Mouse (Mus musculus): ENCODE measurements around the gene Cdk11b. TPM values are rescaled to one million over a fixed set of nuclear protein-coding genes. Genes with fewer than 3 reads are reported as not detected.
"Not testable (repeated sequence)": the region's sequence is repeated elsewhere in the genome, so short reads cannot be mapped to it uniquely, and the experiment has no call there.

Cdk11b gene
- total RNA-seq, 2 experiments from 2014 or later = 41.1 to 47.3 TPM

DNA sequence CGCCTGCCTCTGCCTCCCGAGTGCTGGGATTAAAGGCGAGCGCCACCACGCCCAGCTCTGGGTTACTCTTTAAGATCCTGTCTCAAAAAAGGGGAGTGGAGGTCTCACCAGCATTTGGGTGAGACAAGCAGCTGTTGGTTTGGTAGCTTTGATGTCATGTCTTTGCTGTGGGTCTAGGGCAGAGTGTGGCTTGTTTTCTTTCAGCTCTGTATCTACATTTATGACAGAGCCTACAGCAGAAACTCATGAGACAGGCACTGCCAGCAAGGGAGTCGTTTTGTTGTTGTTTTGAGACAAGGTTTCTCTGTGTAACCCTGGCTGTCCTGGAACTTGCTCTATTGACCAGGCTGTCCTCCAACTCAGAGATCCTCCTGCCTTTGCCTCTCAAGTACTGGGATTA, 20.9 kb upstream of the Cdk11b start:
- no peak for DNase-seq (ENCODE audit: extremely low spot score in 1 of 2, low spot score in 1 of 2)

GRCm38 (mm10) chr4:155605132-155605531, 19.5 kb upstream of the Cdk11b start:
- no peak for DNase-seq (ENCODE audit: extremely low spot score in 1 of 2, low spot score in 1 of 2)

GRCm38 (mm10) chr4:155606825-155607224, 17.8 kb upstream of the Cdk11b start:
- DNase-seq (ENCODE audit: extremely low spot score in 1 of 2, low spot score in 1 of 2) = no peak

GRCm38 (mm10) chr4:155611860-155612259, 12.8 kb upstream of the Cdk11b start:
- DNase-seq (ENCODE audit: extremely low spot score in 1 of 2, low spot score in 1 of 2) = no peak

DNA sequence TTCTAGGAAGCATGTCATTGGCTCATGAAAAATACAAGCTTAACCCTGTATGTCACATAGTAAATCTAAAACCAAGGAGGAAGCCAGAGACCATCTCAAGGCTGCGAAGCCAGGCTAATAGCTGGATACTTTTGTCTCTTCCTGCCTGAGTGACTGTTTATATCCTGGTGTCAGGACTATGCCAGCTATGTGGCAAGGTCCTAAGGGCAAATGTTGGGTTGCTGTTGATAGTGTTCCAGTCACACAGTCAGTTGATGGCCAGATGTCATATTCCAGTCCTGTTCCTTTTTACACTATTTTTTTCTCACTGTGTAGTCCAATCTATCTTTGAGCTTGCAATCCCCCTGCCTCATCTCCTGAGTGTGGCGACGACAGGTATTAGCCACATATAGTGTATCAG, 11.4 kb upstream of the Cdk11b start:
- DNase-seq (ENCODE audit: extremely low spot score in 1 of 2, low spot score in 1 of 2) = no peak

GRCm38 (mm10) chr4:155618321-155618720, 6.3 kb upstream of the Cdk11b start:
- DNase-seq (ENCODE audit: extremely low spot score in 1 of 2, low spot score in 1 of 2) = no peak

GRCm38 (mm10) chr4:155630267-155630666, 5.6 kb downstream of the Cdk11b start:
- DNase-seq (ENCODE audit: extremely low spot score in 1 of 2, low spot score in 1 of 2) = no peak

GRCm38 (mm10) chr4:155635766-155636499, 11.3 kb downstream of the Cdk11b start:
- no peak for DNase-seq (ENCODE audit: extremely low spot score in 1 of 2, low spot score in 1 of 2)

DNA sequence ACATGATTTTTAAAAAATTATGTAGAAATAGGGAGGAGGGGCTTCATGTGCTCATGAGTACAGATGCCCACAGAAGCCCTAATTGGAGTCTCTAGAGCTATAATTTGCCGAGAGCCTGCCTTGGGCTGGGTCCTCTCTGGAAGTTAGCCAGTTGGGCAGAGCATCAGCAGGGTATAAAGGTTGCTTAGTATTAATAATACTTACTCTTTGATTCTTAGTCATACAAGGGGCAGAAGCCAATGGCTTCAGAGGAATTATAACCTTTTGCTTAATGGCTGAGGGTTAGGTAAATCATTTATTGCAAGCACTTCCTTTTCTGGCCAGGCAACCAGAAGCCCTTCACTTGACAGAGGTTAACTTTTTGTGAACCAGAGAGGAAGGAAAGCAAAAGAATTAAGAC, 18.9 kb downstream of the Cdk11b start:
- no peak for DNase-seq (ENCODE audit: extremely low spot score in 1 of 2, low spot score in 1 of 2)

- DNase-seq (ENCODE audit: extremely low spot score in 1 of 2, low spot score in 1 of 2) = not testable (repeated sequence)
These were observed 20.7 kb downstream of the Cdk11b start, which contains the start of gene Gm10563 for GRCm38 (mm10) chr4:155645308-155645707. Gene Gm10563 (minus strand): TSS chr4:155645408.

GRCm38 (mm10) chr4:155645721-155646120, 21.1 kb downstream of the Cdk11b start:
- DNase-seq (ENCODE audit: extremely low spot score in 1 of 2, low spot score in 1 of 2) = no peak

DNA sequence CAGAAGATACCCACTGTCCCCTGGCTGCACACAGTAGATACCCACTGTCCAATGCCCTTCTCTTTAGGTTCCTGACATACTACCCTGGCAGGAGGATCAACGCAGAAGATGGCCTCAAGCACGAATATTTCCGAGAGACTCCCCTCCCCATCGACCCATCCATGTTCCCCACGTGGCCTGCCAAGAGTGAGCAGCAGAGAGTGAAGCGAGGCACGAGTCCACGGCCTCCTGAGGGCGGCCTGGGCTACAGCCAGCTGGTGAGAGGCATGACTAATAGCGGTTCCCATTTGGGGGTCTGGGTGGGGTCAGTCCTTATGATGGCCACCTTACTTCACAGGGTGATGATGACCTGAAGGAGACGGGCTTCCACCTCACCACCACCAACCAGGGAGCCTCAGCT, 24.7 kb downstream of the Cdk11b start:
- no peak for DNase-seq (ENCODE audit: extremely low spot score in 1 of 2, low spot score in 1 of 2)

DNA sequence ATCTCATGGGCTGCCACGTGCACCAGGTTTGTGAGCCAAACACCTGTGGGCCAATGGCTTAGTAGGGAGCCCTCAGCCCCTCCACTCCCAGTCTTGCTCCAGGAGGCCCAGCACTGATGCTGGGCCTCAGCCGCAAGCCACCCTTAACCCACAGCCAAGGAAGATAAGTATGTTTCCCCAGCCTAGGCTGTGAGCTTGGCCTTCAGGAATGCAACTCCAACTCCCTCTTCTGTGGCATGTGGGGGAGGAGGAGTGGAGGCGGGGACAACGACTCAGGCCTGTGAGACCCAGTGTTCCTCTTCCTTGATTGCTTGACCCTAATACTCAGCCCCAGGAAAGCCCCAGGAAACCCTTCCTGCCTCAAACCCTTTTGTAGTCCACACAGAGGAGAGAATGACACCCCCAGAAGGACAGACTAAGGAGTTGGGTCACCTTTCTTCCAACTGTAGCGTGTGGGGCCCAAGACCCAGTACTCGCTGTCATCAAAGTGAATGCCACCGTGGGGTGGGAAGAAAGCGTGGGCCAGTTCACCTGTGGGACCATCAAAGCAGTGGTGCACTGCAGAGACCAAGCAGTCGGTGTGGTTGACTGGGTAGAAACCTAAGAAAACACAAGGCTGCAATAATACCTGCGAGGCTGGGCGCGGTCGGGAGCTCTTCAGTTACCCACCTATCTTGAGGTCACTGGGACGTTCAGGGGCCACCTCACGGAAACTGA, 27.1 kb downstream of the Cdk11b start:
- DNase-seq (ENCODE audit: extremely low spot score in 1 of 2, low spot score in 1 of 2) = no peak

DNA sequence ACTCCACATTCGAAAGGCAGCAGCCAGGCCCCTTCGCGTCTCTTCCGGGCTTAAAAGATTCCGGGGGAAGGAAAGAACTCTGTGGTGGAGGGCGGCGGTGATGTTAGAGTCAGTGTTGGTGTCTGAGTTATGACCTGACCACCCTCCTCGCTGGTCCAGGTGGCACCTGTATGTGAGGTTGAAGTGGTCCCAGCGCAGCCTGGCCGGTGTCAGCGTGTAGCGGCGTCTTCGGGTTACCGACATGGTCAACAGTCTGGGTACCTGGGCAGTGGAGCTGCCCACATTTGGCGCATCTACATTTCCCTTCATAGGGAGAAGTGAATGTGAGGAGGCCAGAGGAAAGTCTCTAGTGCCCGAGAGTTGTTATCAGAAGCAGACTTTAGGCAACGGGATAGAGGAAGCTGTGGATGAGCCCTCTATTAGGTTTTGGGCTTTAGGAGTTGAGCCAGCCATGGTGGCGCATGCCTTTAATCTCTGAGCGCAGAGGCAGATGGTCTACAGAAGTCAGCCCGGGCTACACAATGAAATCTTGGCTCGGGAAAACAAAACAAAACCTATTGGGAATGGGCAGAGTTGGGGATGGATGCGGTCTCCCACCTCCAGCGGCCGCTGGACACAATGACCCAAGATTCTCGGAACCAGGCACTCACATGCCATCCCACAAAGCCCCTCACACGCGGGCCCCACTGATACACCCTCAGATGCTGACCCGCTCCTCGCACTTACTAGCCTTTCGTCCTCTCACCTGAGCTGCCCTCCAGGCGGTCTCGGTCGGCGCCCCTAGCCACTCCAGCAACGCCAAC, 27.8 kb downstream of the Cdk11b start:
- no peak for DNase-seq (ENCODE audit: extremely low spot score in 1 of 2, low spot score in 1 of 2)

GRCm38 (mm10) chr4:155653086-155653450, 28.4 kb downstream of the Cdk11b start, which contains the start of gene Mmp23:
Gene Mmp23 (minus strand): TSS chr4:155653384.
- DNase-seq (ENCODE audit: extremely low spot score in 1 of 2, low spot score in 1 of 2) = no peak

DNA sequence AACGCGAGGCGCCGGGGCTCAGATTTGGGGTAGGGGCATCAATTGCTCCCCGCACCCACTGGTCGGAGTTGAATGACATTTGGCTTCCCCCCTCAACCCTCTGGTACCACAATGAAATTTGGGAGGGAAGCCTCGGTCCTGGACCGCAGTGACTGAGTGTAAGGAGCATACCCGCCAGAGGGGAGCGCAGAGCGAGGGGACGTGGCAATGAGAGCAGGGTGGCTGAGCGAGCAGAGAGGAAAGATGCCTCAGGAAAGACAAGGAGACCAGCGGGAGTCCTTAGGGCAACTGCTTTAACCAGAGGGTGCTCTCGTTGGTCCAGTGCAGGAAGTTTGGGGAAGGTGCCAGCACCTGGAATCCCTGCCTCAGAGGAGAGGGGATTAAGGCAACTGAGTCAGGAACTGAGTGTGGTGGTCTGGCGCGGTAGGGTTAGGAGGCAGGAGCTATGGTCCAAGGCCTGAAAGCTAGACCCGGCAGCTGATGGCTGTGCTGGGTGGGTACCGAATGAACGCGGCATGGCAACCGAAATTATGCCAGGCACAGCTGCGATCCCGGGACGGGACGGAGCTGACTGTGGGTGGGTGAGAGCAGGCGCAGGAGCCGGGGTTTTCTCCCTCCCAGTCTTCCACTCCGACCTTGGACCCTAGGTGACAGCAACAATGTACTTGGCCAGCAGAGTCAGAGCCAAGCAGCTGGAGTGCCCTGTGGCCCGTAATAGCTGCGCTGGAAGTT, 29.0 kb downstream of the Cdk11b start:
- no peak for DNase-seq (ENCODE audit: extremely low spot score in 1 of 2, low spot score in 1 of 2)

DNA sequence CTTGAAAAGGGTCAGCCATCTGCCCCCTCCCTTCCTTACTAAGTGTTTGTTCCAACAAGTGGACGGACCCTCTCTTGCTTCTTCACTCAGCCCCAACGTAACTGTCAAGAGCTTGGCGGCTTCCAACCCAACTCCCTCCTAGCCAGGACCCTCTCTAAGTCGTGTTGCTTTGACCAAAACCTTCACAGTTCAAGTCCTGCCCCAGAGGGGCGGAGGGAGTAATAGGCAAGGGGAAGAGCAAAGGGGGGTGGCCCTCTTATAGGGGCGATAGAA, 29.5 kb downstream of the Cdk11b start:
- DNase-seq (ENCODE audit: extremely low spot score in 1 of 2, low spot score in 1 of 2) = no peak

GRCm38 (mm10) chr4:155654456-155655298, 30.0 kb downstream of the Cdk11b start:
- no peak for DNase-seq (ENCODE audit: extremely low spot score in 1 of 2, low spot score in 1 of 2)

GRCm38 (mm10) chr4:155656214-155656751, 31.6 kb downstream of the Cdk11b start:
- no peak for DNase-seq (ENCODE audit: extremely low spot score in 1 of 2, low spot score in 1 of 2)

- DNase-seq (ENCODE audit: extremely low spot score in 1 of 2, low spot score in 1 of 2) = no peak
These were observed 34.3 kb downstream of the Cdk11b start for GRCm38 (mm10) chr4:155658961-155659360.
